Mouse (Mus musculus): Measurements from ENCODE around the gene Slc17a9. TPM values are rescaled to one million over a fixed set of nuclear protein-coding genes. Genes with fewer than 3 reads are reported as not detected.

The Slc17a9 gene
- polyA plus RNA-seq (2015; fragmentation: Nextera tagmentation; extraction: Ambion mirVana), result 0.62 and 0.98 TPM in 2 replicates

- peak within 1 kb of the TSS; percentile 49 for H3K4me2 ChIP-seq (replicated peaks)
- H3K9ac ChIP-seq, result no peak within 1 kb of the TSS
- H3K27me3 ChIP-seq, result peaks cover 10% of the 10 kb centered on the region
- 4% methylated on average over 18 of the region's 18 CpGs for WGBS
- H3K9me3 ChIP-seq, result no peaks in the 10 kb centered on the region
- no peak for ATAC-seq (ENCODE audit: low FRiP score, low read depth)
- peaks cover 5% of the 10 kb centered on the region; the same call in 1 of the 2 replicates for H3K4me1 ChIP-seq
- H3K4me3 ChIP-seq, result peak within 1 kb of the TSS; percentile 8
- H3K36me3 ChIP-seq, result peaks cover 43% of the 10 kb centered on the region
- no peak within 1 kb of the TSS for H3K27ac ChIP-seq
These were observed at the start of gene Slc17a9 for GRCm38 (mm10) chr2:180724585-180725413. TSS of gene Slc17a9 (plus strand) at chr2:180725263.

DNA sequence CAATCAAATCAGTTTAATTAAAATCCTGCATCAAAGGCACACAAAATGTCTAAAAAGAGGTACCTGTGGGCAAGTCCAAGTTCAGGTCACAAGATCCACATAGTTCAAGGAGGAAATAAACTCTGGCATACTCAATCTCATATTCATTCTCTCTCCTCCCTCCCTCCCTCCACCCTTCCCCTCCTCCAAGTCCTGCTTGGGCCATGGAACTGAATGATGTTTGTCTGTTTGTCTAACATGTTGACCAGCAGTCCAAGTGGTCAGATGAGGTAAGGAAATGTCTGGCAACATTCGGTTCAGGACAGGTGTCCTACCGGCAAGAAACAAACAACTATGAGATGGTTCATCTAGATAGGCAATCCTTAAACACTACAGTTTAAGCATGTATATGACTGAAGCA lies 48.4 kb upstream of the Slc17a9 start:
- Histone ChIP-seq H3K4me2 (replicated peaks) (no peak overlapping the region), H3K4me3 (no peak overlapping the region), H3K9me3 (no peaks in the 10 kb centered on the region), H3K27ac (no peak overlapping the region), H3K9ac (no peak overlapping the region), H3K4me1 (no peaks in the 10 kb centered on the region), H3K27me3 (no peaks in the 10 kb centered on the region), H3K36me3 (peaks cover 57% of the 10 kb centered on the region)
- ATAC-seq (ENCODE audit: low FRiP score, low read depth), result no peak
- 95% methylated on average over 2 of the region's 2 CpGs for WGBS

- WGBS, result 25% methylated on average over 4 of the region's 4 CpGs
- H3K36me3 ChIP-seq, result peaks cover 57% of the 10 kb centered on the region
These were observed 46.4 kb upstream of the Slc17a9 start for GRCm38 (mm10) chr2:180678609-180679140.

DNA sequence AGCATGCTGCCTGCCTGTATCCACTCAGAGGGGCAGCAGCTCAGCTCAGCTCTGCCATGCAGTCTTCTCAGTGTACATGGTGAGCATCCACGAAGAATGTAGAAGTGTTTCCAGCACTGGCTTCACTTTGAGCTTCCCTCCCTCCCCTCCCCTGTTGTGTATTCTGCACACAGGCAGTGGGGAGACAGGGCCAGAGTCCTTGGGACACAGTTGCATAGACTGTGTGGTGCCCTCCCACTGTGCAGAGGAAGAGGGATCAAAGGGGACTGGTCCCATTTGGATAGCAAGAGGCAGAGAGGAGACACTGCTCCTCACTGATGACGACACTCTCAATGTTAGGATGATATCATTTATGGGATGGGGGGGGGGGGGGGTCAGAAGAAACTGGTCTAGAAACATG lies 43.8 kb upstream of the Slc17a9 start:
- WGBS, result 71% methylated on average over 2 of the region's 2 CpGs
- ATAC-seq (ENCODE audit: low FRiP score, low read depth), result no peak
- no peak overlapping the region for H3K4me3 ChIP-seq
- H3K4me1 ChIP-seq, result no peaks in the 10 kb centered on the region
- H3K9me3 ChIP-seq, result no peaks in the 10 kb centered on the region
- no peaks in the 10 kb centered on the region for H3K27me3 ChIP-seq
- no peak overlapping the region for H3K4me2 ChIP-seq (replicated peaks)
- H3K27ac ChIP-seq, result no peak overlapping the region
- H3K36me3 ChIP-seq, result peaks cover 67% of the 10 kb centered on the region
- H3K9ac ChIP-seq, result no peak overlapping the region

More at GRCm38 (mm10) chr2:180678609-180679140, 46.4 kb upstream of the Slc17a9 start:
- H3K4me1 ChIP-seq, result no peaks in the 10 kb centered on the region
- peak; percentile 52; the same call in 1 of the 2 replicates for ATAC-seq (ENCODE audit: low FRiP score, low read depth)
- no peak overlapping the region for H3K4me2 ChIP-seq (replicated peaks)
- H3K27ac ChIP-seq, result no peak overlapping the region
- no peaks in the 10 kb centered on the region for H3K27me3 ChIP-seq
- no peak overlapping the region for H3K9ac ChIP-seq
- no peak overlapping the region for H3K4me3 ChIP-seq
- H3K9me3 ChIP-seq, result no peaks in the 10 kb centered on the region

DNA sequence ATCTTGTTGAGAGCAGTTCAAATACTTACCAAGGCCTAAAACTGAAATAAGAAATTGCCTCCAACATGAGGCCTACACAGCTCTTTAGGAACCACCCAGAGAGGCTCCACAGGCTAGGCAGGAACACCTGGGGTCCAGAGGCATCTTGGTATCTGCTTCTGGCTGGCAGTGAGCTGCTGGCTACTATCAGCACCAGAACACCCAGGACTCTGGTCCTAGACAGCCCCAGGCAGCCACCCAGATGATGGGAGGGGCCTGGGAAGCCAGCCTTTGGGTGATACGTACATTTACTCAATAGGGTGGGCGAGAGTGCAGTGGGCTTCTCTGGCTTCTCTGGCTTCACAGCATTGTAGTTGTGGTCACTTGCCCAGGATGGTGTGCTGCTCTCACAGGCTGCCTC lies 41.5 kb upstream of the Slc17a9 start:
- no peak overlapping the region for H3K27ac ChIP-seq
- no peak overlapping the region for H3K4me3 ChIP-seq
- ATAC-seq (ENCODE audit: low FRiP score, low read depth), result no peak
- WGBS, result 87% methylated on average over 2 of the region's 2 CpGs
- no peaks in the 10 kb centered on the region for H3K27me3 ChIP-seq
- H3K9me3 ChIP-seq, result no peaks in the 10 kb centered on the region
- no peaks in the 10 kb centered on the region for H3K4me1 ChIP-seq
- no peak overlapping the region for H3K9ac ChIP-seq
- H3K36me3 ChIP-seq, result peaks cover 90% of the 10 kb centered on the region
- no peak overlapping the region for H3K4me2 ChIP-seq (replicated peaks)

DNA sequence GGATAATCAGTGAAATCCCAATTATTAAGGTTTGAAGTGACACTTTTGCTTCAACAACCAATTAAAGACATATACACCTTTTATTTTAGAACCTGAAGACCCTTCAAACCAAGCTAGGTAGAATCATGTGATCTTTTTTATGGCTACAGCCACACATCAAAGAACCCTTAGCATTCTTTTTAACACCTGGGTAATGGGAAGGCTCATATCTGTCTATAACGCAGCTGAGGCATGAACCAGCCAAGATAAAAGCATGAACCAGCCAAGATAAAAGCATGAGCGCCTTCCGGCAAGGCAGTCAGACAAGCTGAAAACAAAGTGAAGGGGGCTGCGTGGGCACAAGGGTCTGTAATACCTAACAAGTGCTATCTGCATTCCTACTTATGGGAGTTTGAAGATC lies 41.0 kb upstream of the Slc17a9 start:
- Histone ChIP-seq H3K4me2 (replicated peaks) (no peak overlapping the region), H3K36me3 (peaks cover 95% of the 10 kb centered on the region), H3K27ac (no peak overlapping the region), H3K9ac (no peak overlapping the region), H3K27me3 (no peaks in the 10 kb centered on the region), H3K4me1 (no peaks in the 10 kb centered on the region), H3K4me3 (no peak overlapping the region), H3K9me3 (no peaks in the 10 kb centered on the region)
- ATAC-seq (ENCODE audit: low FRiP score, low read depth), result no peak
- 90% methylated on average over 4 of the region's 4 CpGs for WGBS

DNA sequence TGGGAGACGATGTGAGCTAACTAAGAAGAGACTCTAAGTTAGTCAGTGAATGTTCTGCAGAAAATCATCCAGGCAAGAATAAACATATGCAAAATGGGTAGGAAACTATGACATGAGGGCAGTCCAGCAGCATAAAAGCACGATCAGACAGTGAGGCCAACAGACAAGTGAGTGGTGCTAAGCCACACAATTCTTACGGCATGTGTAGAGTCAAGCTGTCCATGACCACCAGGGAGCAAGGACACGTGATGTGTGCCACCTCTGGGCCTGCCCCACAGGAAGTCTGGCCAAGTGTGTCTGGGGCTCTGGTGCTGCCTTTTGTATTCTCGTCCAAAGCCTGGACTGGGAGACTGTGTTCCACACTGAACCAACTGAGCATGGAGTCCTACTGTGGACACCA lies 35.2 kb upstream of the Slc17a9 start:
- H3K27me3 ChIP-seq, result no peaks in the 10 kb centered on the region
- H3K4me1 ChIP-seq, result 0 out of 2 replicates have a peak, but pooled peaks cover 4% of the 10 kb centered on the region
- no peak overlapping the region for H3K9ac ChIP-seq
- H3K36me3 ChIP-seq, result peaks cover 61% of the 10 kb centered on the region
- no peak for ATAC-seq (ENCODE audit: low FRiP score, low read depth)
- no peak overlapping the region for H3K27ac ChIP-seq
- H3K9me3 ChIP-seq, result no peaks in the 10 kb centered on the region
- 91% methylated on average over 5 of the region's 5 CpGs for WGBS
- H3K4me2 ChIP-seq (replicated peaks), result no peak overlapping the region
- H3K4me3 ChIP-seq, result no peak overlapping the region

DNA sequence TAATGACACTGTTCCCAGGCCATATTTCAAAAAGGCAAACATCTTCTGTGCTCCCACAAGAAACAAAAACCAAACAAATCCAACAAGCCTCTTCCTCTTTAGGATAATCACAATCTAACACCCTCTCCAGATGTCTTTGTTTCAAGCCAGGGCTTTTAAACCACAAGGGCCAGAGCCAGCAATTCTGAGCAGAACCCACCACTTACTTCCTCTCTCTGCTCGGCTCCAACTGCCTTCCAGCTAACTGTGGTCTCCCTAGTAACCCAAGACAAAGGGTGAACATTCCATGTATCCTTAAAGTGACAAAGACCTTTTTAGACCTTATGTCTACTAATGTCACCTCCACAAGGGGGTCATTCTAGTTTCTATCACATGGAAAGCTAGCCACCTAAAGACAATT lies 32.4 kb upstream of the Slc17a9 start:
- Histone ChIP-seq H3K27me3 (no peaks in the 10 kb centered on the region), H3K36me3 (peaks cover 33% of the 10 kb centered on the region), H3K9ac (no peak overlapping the region), H3K4me1 (0 out of 2 replicates have a peak, but pooled peaks cover 4% of the 10 kb centered on the region), H3K4me3 (no peak overlapping the region), H3K4me2 (replicated peaks) (no peak overlapping the region), H3K9me3 (no peaks in the 10 kb centered on the region), H3K27ac (no peak overlapping the region)
- ATAC-seq (ENCODE audit: low FRiP score, low read depth), result no peak
- 3% methylated on average over 1 of the region's 1 CpGs for WGBS

- Histone ChIP-seq H3K36me3 (peaks cover 8% of the 10 kb centered on the region), H3K4me1 (peaks cover 17% of the 10 kb centered on the region), H3K9ac (no peak overlapping the region), H3K4me3 (no peak overlapping the region), H3K27me3 (no peaks in the 10 kb centered on the region), H3K4me2 (replicated peaks) (no peak overlapping the region), H3K9me3 (no peaks in the 10 kb centered on the region), H3K27ac (no peak overlapping the region)
- 87% methylated on average over 2 of the region's 2 CpGs for WGBS
- ATAC-seq (ENCODE audit: low FRiP score, low read depth), result no peak
These were observed 29.9 kb upstream of the Slc17a9 start for GRCm38 (mm10) chr2:180695176-180695575.

GRCm38 (mm10) chr2:180700457-180700856 lies 24.6 kb upstream of the Slc17a9 start:
- Histone ChIP-seq H3K27me3 (no peaks in the 10 kb centered on the region), H3K9me3 (no peaks in the 10 kb centered on the region), H3K9ac (peak overlapping the region; percentile 98), H3K36me3 (peaks cover 2% of the 10 kb centered on the region), H3K4me2 (replicated peaks) (peak overlapping the region; percentile 98), H3K4me1 (peaks cover 38% of the 10 kb centered on the region), H3K4me3 (peak overlapping the region; percentile 92), H3K27ac (no peak overlapping the region)
- 78% methylated on average over 5 of the region's 5 CpGs for WGBS
- no peak for ATAC-seq (ENCODE audit: low FRiP score, low read depth)

DNA sequence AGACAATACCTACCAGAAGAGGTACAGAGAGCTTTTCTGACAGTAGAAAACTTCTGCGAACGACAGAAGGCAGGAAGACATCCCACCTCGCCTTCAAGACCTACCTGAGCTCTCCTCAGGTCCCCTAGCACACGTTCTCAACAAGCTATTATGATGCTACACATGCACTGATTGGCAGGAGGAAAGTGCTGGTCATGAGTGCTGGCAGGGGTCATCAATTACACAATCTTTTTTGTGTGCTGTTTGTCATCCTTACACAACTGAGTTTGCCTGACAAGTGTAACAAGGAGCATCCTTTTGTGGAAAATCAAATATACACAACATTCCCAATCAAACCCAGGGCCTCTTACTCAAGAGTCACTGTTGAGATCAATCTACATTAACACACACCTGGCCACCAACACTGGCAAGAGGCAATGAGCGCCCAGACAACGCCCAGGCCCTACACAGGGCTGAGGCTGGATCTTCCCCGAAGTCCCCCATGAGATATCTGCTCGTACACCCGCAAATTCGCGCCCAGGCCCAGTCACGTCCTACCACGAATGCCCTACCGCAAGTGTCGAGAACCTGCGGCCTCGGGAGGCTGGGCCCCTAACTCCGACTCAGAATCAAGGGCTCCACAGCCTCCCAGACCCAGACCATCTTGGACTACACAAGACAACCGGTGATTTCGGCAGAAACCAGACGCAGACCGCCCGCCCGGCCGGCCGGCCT lies 23.9 kb upstream of the Slc17a9 start:
- peak overlapping the region; percentile 92 for H3K27ac ChIP-seq
- H3K9me3 ChIP-seq, result no peaks in the 10 kb centered on the region
- H3K4me2 ChIP-seq (replicated peaks), result peak overlapping the region; percentile 98
- peak overlapping the region; percentile 98 for H3K9ac ChIP-seq
- 6% methylated on average over 26 of the region's 26 CpGs for WGBS
- peaks cover 8% of the 10 kb centered on the region for H3K36me3 ChIP-seq
- ATAC-seq (ENCODE audit: low FRiP score, low read depth), result peak; percentile 2; the same call in 1 of the 2 replicates
- H3K27me3 ChIP-seq, result no peaks in the 10 kb centered on the region
- H3K4me1 ChIP-seq, result peaks cover 38% of the 10 kb centered on the region
- H3K4me3 ChIP-seq, result peak overlapping the region; percentile 92

Data from limb, embryonic 13.5 days (tissue).